Mouse (Mus musculus) liver, postnatal 0 days (tissue): ENCODE data around the gene Nxf7.
"Not testable (repeated sequence)": the region's sequence is repeated elsewhere in the genome, so short reads cannot be mapped to it uniquely, and the experiment has no call there.

Source experiments
- CTCF ChIP-seq: sonication (generic); IDR thresholded peaks from 2 replicates; pipeline ENCODE4 v1.5.1; 2016; ENCODE audit warnings: antibody characterized with exemption, low read depth
- EP300 ChIP-seq: IDR thresholded peaks from 2 replicates; pipeline ENCODE4 v1.6.1; 2016; ENCODE audit warnings: antibody characterized with exemption, low read depth, mild to moderate bottlenecking

GRCm38 (mm10) chrX:135564934-135565333 lies 33.6 kb downstream of the Nxf7 start:
- TF ChIP-seq EP300, CTCF: not testable (repeated sequence)
